Mouse (Mus musculus) adrenal gland (tissue): ENCODE data around the gene Dip2b.

Source experiments
- intact Hi-C: fragments of 180-260 bp; cut with DNase I; formaldehyde crosslinking; loops from one replicate; pipeline ENCODE4 v1.15.1; 2025

Dip2b gene

DNA sequence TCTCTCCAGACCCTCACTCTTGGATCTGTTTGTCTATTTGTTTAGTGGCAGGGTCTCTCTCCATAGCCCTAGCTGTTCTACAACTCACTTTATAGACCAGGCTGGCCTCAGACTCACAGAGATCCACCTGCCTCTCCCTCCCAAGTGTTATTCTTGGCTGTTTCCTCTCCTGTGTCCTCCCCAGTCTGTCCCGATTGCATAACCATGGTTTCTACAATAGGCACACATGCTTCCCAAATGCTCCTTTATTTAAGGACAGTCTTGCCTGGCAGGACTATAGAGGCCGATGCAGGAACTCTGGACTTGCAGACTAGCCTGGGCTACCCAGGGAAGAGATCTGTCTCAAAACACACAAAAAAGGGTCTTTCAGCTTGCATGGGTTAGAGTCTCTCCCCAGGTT is 174.9 kb downstream of the Dip2b start:
- intact Hi-C loops = no loop called here

DNA sequence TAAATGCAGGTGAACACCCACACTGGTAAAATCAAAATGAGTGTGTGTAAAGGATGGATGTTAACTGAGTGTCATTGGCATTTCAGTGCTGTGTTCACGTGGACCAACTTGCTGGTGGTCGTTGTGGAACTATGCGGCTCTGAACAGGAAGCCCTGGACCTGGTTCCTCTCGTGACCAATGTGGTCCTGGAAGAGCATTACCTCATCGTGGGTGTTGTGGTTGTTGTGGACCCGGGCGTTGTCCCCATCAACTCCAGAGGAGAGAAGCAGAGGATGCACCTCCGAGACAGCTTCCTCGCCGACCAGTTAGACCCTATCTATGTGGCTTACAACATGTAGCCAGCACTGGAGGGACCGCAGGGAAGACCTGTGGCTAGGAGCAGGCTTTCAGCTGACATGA is 176.6 kb downstream of the Dip2b start:
- intact Hi-C loops = no loop called here

GRCm38 (mm10) chr15:100216173-100216572 is 177.7 kb downstream of the Dip2b start:
- intact Hi-C loops = no loop called here

GRCm38 (mm10) chr15:100218018-100218417 is 179.6 kb downstream of the Dip2b start:
- intact Hi-C loops = no loop called here

DNA sequence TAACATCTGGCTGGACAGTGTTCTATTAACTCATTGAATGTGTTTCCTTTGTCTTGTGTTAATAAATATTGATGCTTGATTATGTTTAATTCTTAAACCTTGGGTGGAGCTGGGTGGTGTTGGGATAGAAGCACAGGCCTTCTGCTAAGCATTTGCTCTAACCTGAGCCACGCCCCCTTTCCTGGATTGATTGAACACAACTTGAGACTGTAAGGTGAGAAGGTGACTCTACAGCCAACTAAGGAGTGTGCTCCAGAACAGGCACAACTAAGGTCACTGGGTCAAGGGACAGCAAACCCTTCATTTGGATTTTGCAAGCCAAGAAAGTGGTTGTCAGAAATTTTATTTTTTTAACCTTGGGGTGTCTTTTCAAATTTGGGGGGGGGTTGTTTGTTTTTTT is 180.9 kb downstream of the Dip2b start:
- intact Hi-C loops = no loop called here

GRCm38 (mm10) chr15:100220916-100221315 is 182.5 kb downstream of the Dip2b start:
- intact Hi-C loops = no loop called here

GRCm38 (mm10) chr15:100225381-100225780 is 186.9 kb downstream of the Dip2b start:
- intact Hi-C loops = no loop called here

- intact Hi-C loops = no loop called here
These were observed 187.4 kb downstream of the Dip2b start for GRCm38 (mm10) chr15:100225891-100226290.

DNA sequence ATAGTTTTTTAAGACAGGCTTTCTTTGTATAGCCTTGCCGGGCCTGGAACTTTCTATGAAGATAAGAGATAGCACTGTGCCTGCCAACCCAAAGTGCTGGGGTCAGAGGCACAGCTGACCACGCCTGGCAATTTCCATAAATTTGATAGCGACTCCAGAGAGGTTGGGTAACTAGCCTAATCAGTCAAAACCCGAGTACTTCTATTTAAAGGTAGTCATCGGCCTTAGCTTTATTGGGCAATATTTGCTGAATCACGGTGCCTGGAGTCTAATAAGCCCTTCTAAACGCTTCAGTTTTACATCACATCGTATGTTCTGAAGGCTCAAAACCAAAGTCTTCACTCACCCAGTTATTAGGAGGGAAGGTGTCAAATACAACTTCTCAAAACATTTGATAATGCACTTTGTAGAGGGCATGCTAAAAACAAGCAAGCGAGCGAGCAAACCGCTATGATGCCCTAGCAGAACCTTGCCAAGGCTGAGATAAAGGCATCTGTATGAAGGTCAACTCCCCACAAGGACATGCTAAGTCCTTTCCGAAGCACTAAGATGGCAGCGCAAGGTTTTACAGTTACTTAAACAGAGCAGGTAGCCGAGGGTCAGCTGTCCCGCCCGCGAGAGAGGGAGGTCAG is 188.7 kb downstream of the Dip2b start:
- intact Hi-C loops = no loop called here

DNA sequence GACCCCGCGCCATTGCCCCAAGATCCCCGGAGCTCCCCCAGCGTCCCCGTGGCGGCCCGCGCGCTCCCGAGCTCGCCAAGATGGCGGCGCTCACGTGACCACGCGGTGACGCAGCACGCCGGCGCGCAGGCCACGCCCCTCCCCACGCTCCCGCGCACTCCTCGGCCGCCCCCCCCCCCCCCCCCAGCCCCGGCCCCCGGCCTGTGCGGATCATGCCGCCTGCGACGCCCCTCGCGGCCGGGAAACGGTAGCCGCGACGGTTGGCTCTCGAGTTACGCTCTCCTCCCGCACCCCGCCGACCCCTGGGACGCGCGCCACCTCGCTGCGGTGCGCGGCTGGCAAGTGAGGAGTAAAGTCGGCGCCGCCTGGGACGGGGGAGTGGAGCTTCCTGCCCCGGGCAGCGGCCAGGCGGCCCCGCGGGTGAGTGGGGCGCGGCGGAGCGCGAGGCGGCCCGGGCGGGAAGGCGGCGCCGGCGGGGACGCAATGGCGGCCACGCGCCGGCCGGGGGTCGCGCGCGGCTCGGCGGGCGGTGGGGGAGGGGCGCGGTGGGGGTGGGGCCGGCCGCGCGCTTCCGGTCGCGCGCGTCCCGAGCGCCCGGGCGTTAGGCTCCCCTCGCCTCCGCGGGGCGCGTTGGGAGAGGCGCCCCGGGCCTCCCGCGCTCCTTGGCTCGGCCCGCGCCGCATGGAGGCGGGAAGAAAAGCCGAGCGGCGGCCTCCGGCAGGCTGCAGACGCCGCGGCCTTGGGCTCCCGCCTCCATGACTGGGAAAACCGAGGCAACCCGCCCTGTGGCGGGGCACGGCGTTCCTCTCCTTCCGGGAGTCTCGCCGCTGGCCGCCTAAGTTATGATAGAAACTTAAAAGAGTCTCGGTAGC is 189.4 kb downstream of the Dip2b start, which contains the start of gene Atf1:
Atf1 (plus strand) TSS at position 157 of the 872 bp plus-strand sequence.
- intact Hi-C loops = no loop called here

- intact Hi-C loops = no loop called here
These were observed 190.3 kb downstream of the Dip2b start for GRCm38 (mm10) chr15:100228535-100229336.

DNA sequence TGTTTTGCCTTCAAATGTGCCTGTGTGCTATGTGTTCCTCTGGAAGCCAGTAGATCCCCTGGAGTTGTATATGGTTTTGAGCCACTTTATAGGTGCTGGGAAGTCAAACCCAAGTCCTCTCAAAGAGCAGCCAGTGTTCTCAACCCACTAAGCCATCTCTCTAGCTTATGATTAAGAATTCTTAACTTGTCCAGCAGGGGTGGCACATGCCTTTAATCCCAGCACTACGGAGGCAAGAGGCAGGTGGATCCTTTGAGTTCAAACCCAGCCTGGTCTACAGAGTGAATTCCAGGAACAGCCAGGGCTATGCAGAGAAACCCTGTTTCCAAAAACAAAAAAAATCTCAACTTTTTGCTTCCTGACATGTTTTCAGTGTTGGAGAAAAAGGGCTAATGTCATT is 192.2 kb downstream of the Dip2b start:
- intact Hi-C loops = no loop called here

- intact Hi-C loops = no loop called here
These were observed 193.4 kb downstream of the Dip2b start for GRCm38 (mm10) chr15:100231616-100232525.

DNA sequence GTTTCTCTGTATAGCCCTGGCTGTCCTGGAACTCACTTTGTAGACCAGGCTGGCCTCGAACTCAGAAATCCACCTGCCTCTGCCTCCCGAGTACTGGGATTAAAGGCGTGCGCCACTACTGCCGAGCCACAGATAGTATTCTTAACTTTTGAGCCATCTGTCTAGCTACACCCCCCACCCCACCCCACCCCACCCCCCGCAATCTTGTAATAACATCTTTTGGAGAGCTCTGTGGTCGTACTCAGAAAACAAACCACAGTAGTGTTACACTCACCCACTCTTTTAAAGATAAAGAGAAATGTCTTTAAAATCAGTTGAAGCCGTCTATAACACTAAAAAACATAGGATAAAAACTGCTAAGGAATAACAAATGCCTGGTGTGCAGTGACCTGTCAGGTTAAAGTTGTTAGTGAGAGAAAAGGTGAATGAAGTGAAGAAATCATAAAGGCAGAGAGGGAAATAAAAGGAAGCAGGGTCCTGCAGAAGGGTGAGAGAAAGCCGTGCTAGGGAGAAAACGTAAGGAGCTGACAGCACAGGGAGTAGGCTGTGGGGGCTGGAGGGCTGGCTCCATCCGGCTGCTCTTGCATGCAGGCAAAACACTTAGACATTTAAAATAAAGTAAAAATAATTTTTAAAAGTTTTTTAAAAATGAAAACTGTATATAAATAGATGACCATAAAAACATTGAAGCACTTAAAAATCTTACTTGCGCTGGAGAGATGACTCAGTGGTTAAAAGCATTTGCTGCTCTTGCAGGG is 196.9 kb downstream of the Dip2b start:
- intact Hi-C loops = no loop called here

- intact Hi-C loops = no loop called here
These were observed 198.5 kb downstream of the Dip2b start for GRCm38 (mm10) chr15:100236952-100237351.

DNA sequence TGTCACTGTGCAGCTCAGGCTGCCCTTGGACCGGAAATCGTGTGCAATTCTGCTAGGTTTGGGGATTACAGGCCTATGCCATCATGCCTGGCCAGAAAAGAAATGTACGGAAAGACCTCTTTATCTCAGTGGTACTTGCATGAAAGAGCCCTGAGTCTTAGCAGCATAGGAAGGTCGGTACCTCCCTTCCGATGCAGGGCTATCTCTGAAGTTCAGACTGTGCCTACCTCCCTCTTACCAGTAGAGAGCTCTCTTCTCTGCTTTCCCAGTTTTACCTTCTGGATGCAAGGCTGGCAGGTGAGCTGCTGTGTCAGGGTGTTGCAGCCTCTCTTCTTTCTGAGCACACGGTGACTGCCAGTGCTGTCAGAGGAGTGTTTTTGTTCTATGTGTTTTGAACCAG is 203.3 kb downstream of the Dip2b start:
- intact Hi-C loops = no loop called here

GRCm38 (mm10) chr15:100245951-100246350 is 207.5 kb downstream of the Dip2b start:
- intact Hi-C loops = no loop called here

DNA sequence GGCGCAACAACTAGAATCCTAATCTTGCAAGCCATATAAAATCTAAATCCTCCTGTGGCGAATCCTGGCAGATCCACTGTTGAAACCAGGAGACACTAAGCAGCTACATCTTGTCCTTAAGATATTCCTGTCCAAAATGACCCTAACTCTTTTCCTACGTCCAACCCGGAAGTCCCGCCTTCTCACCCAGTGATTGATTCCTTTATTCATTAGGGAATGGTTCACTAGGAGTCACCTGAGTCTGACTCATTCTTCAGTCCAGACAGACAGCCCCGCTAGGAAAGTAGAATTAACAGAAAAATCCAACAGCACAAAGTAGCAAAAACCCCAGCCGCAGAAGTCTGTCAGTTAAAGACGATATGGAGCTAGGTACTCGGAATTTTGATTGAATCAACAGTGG is 208.8 kb downstream of the Dip2b start:
- intact Hi-C loops = no loop called here

- intact Hi-C loops = no loop called here
These were observed 210.4 kb downstream of the Dip2b start for GRCm38 (mm10) chr15:100248665-100249433.
